Mouse (Mus musculus): ENCODE measurements around the gene Gbp2b.
"Not testable (repeated sequence)": the region's sequence is repeated elsewhere in the genome, so short reads cannot be mapped to it uniquely, and the experiment has no call there.

The Gbp2b gene

DNA sequence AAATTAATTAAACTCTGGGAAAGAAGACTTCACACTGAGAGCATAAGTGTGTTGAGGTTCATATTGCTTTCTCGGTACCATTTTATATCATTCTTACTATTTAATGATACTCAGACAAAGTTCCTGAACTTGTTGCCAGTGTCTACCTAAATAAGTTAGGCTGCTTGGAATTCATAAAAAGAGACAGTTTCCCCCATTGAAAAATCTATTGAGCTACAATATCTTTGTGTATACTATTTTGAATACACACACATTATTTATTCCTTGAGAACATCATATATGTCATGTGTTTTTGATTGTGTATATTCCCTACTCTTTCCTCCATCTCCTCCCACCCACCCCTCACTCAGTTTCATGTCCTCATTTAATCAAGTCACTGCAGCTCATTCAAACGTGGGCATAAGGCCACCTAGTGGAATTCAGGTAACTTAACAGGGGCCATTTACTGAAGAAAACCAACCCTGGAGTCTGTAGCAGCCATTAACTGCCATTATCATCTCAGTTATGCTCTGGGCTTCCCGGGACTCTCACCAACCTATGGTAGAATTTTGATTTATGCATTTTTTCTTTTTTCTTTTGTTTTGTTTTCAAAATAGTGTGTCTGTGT lies 26.4 kb downstream of the Gbp2b start:
- no peak for DNase-seq (ENCODE audit: low spot score in 2 of 2)

DNA sequence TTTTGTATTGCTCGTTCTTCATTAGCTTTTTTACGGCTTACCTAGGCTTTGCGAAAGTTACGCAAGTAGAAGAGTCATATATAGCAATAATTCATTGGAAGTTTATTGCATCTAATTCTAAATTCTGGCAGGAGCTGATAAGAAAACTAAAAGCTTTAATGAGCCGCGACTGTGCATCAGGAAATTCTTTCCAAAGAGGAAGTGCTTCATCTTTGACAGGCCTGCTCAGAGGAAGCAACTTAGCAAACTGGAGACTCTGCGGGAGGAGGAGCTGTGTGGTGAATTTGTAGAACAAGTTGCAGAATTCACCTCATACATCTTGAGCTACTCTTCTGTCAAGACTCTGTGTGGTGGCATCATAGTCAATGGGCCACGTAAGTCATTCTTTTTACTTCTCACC lies 35.7 kb downstream of the Gbp2b start:
- no peak for DNase-seq (ENCODE audit: low spot score in 2 of 2)

DNA sequence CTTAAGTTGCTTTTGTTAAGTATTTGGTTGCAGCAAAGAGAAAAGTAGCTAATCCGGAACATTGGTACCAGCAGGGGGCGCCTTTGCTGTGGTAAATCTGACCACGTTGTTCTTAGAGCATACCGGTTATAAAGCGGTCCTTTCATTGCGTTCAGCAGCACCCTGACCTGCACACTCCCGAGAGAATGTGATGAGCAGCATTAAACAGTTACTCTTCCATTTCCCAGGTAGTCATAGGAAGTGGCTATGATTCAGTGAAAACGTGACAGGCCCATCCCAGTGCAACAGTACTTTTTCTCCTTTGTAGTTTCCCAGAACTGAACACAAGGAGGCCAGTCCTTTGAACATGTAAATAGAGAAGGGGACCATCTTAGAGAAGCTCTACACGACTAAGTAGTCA lies 45.6 kb downstream of the Gbp2b start:
- peak in 1 of 2 experiments; percentile 47 for DNase-seq (ENCODE audit: low spot score in 2 of 2)

DNA sequence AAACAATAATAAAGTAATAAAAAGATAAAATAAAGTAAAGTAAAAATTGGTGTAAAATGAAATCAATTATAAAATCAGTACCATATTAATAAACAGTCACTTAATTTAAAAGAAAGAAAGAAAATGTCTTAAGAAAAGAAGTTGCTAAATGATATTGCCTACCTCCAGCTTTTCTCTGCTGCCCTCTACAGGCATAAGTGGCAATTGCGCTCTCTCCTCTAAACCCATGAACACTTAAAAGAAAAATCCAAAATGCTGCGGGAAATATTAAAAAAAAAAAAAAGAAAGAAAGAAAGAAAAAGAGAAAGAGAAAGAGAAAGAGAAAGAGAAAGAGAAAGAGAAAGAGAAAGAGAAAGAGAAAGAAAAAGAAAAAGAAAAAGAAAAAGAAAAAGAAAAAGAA lies 51.3 kb downstream of the Gbp2b start:
- peak; percentile 51 to 73 for DNase-seq (ENCODE audit: low spot score in 2 of 2)

DNA sequence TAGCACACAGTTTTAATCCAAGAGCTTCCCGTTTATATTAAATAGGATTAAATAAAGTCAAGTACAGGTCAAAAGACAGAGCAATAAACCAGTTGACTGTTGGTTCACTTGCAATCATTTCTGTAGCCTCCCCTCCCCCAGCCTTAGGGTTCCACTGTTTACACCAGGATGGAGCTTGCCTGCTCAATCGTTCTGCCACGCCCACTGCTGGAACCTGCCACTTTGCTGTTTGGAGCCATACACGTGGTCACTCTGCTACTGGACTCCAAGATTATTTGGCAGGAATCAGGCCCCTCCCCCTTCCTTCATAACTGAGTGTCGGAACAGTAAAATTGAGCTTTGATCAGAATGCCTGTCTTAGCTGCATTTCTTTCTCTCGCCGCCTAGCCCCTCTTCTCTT lies 53.2 kb downstream of the Gbp2b start:
- DNase-seq (ENCODE audit: low spot score in 2 of 2) = not testable (repeated sequence)

DNA sequence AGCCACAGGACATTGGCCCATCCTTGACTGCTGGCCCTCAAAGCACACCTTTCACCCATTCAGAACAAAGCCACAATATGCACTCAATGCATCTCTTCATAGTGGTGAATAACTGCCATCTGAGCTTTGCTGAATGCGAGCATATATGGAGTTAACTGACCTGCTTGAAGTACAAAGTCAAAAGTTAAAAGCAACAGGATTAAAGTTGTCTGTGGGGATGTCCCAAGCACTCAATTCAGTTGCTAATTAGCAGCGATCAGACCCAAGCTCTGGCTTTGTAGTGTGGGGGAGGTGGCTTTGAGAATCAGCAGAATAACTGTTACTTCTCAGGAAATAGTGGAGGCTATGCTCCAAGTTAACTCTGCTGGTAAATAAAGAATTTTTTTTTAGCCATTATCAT lies 55.6 kb downstream of the Gbp2b start:
- DNase-seq (ENCODE audit: low spot score in 2 of 2) = no peak

DNA sequence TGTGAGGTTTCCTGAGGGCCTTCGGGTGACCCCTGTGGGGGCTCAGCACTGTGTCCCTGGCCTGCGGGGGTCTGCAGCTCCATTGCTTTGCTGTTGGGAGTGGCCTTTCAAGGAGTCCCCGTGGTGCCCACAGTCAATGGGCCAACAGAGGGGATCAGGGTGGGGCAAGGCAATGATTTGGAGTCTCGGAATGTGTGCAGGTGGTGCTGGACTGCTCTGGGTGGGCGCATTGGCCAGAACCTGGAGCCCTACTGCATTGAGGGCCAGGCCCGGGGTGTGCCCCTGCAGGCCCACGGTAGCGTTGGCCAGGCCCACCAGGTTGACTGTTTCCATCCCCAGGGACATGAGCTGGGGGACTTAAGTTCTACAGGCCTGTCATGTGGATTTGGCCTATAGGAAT lies 70.1 kb downstream of the Gbp2b start:
- no peak for DNase-seq (ENCODE audit: low spot score in 2 of 2)

Data from cerebellum, postnatal 4 days (tissue).